Mouse (Mus musculus) liver, postnatal 0 days (tissue): ENCODE measurements around the gene Bcl2.

Source experiments
- CTCF ChIP-seq: sonication (generic); IDR thresholded peaks from 2 replicates; pipeline ENCODE4 v1.5.1; 2016; ENCODE audit warnings: antibody characterized with exemption, low read depth
- EP300 ChIP-seq: IDR thresholded peaks from 2 replicates; pipeline ENCODE4 v1.6.1; 2016; ENCODE audit warnings: antibody characterized with exemption, low read depth, mild to moderate bottlenecking

DNA sequence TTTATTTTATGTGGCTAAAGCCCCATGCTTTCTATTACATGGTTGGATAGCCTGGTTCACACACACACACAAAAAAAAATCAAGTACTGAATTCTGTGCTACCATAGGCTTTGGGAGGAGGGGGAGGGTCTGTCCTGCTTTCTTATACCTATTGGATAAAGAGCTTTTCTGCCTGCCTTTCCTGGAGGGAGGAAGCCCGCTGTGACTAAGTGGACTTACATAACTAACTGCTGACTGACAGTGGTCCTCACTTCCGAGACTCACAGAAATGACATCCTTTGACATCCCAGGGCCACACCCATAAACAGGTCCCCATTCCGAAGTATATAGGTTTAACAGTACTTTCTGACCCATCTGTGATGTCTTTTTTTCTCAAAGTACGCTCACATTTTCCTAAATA, 200.6 kb downstream of the Bcl2 start:
- TF ChIP-seq CTCF (no peak), EP300 (no peak)
